Mouse (Mus musculus) adrenal gland, postnatal 14 days (tissue): ENCODE data around the gene Podnl1. TPM values are rescaled to one million over a fixed set of nuclear protein-coding genes. Genes with fewer than 3 reads are reported as not detected.

Experiments used
- DNase-seq: peaks from one replicate; pipeline ENCODE4 v3.0.0; 2021; ENCODE audit warnings: mixed read lengths
- total RNA-seq: library from RNA; stranded (reverse); gene quantifications from 2 replicates; pipeline ENCODE4 v1.2.3, GENCODE M21; 2021

Podnl1 gene
- total RNA-seq, 1 experiment from 2014 or later, result 0.44 TPM

DNA sequence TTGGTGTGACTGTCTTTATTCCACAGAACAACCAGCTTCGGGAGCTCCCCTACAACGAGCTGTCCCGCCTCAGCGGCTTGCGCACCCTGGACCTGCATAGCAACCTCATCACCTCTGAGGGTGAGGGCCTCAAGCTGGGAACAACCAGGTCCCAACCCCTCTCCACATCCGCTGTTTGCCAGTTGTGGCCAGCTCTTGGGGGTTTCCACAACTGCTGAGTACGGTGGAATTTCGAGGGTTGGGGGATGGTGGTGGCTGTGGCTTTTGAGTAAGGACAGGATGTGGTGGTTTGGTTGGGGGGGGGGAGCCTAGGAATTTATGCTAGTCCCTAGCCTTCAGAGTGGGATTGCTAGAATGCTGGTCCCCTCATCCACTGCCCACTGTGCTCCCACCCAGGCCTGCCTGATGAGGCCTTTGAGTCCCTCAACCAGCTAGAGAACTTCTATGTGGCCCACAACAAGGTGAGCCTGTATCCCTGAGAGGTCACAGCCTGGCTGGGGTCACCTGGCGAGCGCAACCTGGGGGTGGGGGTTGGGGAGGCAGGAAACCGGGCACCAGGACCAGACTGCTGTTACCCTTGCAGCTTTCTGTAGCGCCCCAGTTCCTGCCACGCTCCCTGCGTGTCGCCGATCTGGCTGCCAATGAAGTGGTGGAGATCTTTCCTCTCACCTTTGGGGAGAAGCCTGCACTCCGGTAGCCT, 1.6 kb downstream of the Podnl1 start:
- DNase-seq, result no peak

DNA sequence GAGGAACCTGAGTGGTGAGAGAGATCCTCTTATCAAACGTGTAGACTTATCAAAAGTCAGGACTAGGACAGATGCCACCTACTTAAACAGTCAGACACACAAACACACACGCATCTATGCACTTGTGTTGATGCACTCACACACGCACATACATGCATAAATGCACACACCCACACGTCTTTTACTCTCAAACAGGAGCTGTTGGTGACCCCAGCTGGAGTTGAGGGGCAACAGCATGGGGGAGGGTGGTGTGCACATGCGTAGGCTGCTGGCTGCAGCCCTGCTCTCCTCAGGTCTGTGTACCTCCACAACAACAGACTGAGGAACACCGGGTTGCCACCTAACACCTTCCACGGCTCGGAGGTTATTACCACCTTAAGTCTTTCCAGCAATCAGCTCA, 2.5 kb downstream of the Podnl1 start:
- DNase-seq, result no peak

- DNase-seq, result peak; percentile 43
Measured at GRCm38 (mm10) chr8:84130806-84131205, 5.0 kb downstream of the Podnl1 start.

DNA sequence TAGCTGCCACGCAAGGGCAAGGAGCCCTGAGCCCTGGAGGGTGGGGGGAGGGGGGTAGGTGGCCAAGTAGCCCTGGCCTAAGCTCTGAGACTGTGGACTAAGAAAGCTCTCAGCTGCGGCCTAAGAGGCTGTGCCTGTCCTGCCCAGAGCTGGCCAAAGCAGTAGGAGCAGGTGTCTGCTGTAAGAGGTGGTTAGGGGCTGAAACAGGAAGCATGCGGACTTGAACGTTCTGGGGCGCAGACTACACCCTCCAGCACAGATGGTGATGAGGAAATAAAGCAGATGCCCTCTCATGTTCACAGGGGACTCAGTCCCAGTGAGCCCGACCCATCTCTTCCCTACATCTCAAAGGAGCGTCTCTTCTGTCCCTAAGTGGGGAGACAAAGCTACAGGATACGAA, 6.4 kb downstream of the Podnl1 start:
- DNase-seq, result no peak

DNA sequence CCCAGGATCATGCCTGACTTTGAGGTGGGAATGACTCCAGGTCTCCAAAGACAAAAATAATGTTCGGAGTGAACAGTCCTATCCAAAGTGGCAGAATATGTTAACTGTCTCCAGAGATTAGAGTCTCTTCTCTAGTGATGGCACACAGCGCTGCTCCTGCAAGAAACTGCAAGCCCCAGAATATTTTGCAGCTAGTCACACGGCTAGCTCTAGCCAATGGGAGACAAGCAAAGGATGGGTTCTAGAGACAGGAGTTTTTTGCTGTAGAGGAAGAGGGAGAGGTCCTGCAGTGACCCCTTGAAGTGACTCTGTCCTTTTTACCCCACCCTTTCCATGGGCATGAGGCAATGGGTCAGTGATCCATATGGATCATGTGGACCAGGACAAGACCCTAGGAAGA, 12.1 kb downstream of the Podnl1 start:
- DNase-seq, result no peak

DNA sequence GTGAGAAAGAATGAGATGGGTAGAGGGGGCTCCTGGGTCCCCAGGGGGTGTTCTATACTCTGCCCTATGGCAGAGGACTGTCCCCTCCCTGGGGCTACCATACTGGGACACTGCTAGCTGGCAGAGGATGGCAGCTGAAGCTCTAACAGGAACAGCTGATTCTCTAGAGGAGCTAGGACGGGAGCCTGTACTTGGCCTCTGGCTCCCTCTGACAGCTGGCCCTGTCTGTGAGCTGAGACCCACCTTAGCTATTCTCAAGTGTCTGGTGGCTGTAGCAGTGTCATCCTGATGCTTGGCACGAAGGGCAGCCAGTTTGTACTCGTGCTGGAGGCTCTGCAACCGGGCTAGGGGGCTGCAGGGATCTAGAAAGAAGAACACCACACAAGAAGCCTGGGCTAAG, 15.0 kb downstream of the Podnl1 start:
- no peak for DNase-seq

- DNase-seq, result no peak
Measured at GRCm38 (mm10) chr8:84144636-84145245, 19.0 kb downstream of the Podnl1 start.

DNA sequence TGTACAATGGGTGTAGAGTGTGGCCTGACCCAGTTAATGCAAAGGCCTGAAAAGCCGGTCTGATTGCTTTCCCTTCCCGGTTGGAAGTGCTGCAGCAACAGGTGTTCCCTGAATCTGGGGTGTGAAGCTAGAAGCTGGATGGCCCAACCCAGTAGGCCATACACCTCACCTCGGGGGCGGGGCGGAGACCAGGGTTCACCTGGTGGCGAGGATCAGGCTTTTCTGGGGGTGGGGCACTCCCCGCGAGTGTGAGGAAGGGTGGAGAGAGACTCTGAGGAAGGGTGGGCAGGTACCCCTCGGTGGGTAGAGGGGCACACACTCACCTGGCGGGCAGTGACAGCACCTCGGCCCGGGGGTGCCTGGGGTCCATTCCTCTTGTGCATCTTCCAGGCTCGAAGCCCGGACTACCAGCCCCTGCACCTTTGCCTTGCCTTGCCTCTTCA, 21.6 kb downstream of the Podnl1 start:
- DNase-seq, result no peak

- DNase-seq, result peak; percentile 95
Measured at GRCm38 (mm10) chr8:84147769-84148530, 22.2 kb downstream of the Podnl1 start, which contains the start of the genes Cc2d1a and 4930432K21Rik. Gene Cc2d1a, minus strand, starts transcription at chr8:84147936. Gene 4930432K21Rik, plus strand, starts transcription at chr8:84148025.

DNA sequence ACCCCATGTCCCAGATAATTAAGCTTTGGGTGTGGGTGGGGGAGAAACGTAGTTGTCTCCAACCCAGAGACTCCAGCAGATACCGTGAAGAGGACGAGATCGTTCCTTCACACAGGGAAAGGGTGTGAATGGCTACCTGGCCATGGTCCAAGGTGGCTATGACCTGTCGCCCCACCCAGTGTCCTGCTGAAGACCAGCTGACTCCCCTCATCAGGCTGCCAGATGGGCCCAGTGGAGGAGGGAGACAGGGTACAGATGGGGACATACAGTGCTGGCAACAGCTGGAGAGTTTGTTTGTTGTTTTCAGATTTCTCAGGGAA, 22.7 kb downstream of the Podnl1 start:
- DNase-seq, result no peak

GRCm38 (mm10) chr8:84149181-84149580, 23.4 kb downstream of the Podnl1 start:
- no peak for DNase-seq

- no peak for DNase-seq
Measured at GRCm38 (mm10) chr8:84157620-84158019, 31.8 kb downstream of the Podnl1 start.

- DNase-seq, result no peak
Measured at GRCm38 (mm10) chr8:84167696-84168095, 41.9 kb downstream of the Podnl1 start.

GRCm38 (mm10) chr8:84170096-84170495, 44.3 kb downstream of the Podnl1 start:
- DNase-seq, result peak; percentile 43

- DNase-seq, result peak; percentile 28
Measured at GRCm38 (mm10) chr8:84173861-84174260, 48.1 kb downstream of the Podnl1 start.

GRCm38 (mm10) chr8:84176560-84176959, 50.8 kb downstream of the Podnl1 start:
- no peak for DNase-seq

DNA sequence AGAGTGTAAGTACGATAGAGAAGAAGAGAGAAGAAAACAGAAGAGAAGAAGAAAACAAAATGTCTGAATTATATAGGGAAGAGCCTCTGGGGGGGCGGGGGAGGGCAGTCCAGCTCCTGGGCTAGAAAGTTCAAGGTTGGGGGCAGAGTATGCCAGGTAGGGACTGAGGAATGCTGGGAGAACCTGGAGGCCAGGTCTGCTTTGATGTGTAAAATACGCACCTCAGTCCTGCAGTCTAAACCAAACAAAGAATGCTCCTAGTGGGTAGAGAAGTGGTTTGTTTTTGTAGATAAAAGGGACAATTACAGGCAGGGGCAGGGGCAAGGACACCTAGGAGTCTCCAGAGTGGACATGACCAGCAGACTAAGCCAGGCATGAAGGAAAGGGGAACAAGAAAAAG, 51.6 kb downstream of the Podnl1 start:
- DNase-seq, result no peak

DNA sequence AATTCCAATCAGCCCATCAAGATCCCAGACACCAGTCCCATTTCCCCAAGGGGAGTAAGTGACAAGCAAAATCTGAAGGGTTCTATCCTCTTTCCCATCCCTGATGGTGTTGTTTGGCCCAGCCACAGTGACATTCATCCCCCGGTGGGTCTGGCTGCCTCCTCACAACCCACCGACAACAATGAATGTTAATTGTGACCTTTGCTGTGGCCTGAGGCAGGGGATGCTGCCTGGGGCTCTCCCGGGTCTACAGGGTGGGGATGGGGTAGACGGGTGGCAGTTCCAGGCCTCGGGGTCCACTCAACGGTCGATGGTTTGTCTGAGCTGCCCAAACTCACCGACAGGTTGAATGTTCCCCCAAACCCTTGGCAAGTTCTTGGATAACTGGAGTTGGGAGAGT, 52.8 kb downstream of the Podnl1 start:
- no peak for DNase-seq

DNA sequence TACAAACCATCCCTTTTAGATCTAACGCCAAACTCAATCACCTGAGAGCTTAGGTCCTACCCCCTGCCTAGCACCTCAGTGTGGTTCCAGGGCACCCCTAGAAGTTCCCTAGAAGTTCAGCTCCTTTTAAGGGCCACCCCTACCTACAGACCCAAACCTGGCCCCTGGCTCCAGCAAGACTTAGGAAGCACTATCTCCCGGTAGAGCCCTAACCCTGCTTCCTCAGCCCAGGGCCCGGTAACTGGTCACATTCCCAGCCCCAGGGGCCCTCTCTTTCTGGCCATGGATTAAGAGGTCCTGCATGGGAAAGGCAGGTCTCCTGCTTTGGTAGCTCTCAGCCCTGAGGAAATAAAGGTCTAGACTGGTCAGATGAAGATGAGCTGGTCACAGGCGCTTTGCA, 54.2 kb downstream of the Podnl1 start:
- DNase-seq, result no peak

- peak; percentile 55 for DNase-seq
Measured at GRCm38 (mm10) chr8:84180530-84181190, 54.9 kb downstream of the Podnl1 start.
